Mouse (Mus musculus): ENCODE data around the gene Cdc42bpb.

The Cdc42bpb gene

GRCm38 (mm10) chr12:111377376-111377973 lies at the start of gene Cdc42bpb:
Gene Cdc42bpb (minus strand): TSS chr12:111377718.
- peak; percentile 91 for DNase-seq (ENCODE audit: low spot score)

GRCm38 (mm10) chr12:111425789-111426460 lies 48.4 kb upstream of the Cdc42bpb start:
- peak; percentile 98 for DNase-seq (ENCODE audit: low spot score)

- peak; percentile 88 for DNase-seq (ENCODE audit: low spot score)
These were observed 47.7 kb upstream of the Cdc42bpb start for GRCm38 (mm10) chr12:111425258-111425657.

GRCm38 (mm10) chr12:111424547-111424946 lies 47.0 kb upstream of the Cdc42bpb start:
- no peak for DNase-seq (ENCODE audit: low spot score)

- DNase-seq (ENCODE audit: low spot score), result no peak
These were observed 46.1 kb upstream of the Cdc42bpb start for GRCm38 (mm10) chr12:111423570-111424129.

- DNase-seq (ENCODE audit: low spot score), result no peak
These were observed 45.3 kb upstream of the Cdc42bpb start for GRCm38 (mm10) chr12:111422852-111423251.

- no peak for DNase-seq (ENCODE audit: low spot score)
These were observed 43.6 kb upstream of the Cdc42bpb start for GRCm38 (mm10) chr12:111420946-111421709.

- DNase-seq (ENCODE audit: low spot score), result no peak
These were observed 42.4 kb upstream of the Cdc42bpb start for GRCm38 (mm10) chr12:111419918-111420317.

GRCm38 (mm10) chr12:111416921-111417779 lies 39.6 kb upstream of the Cdc42bpb start, which contains the start of gene Exoc3l4:
Gene Exoc3l4 (plus strand): TSS chr12:111417017.
- DNase-seq (ENCODE audit: low spot score), result no peak

GRCm38 (mm10) chr12:111413300-111413699 lies 35.8 kb upstream of the Cdc42bpb start:
- DNase-seq (ENCODE audit: low spot score), result peak; percentile 90

- no peak for DNase-seq (ENCODE audit: low spot score)
These were observed 35.2 kb upstream of the Cdc42bpb start for GRCm38 (mm10) chr12:111412581-111413284.

- DNase-seq (ENCODE audit: low spot score), result no peak
These were observed 34.3 kb upstream of the Cdc42bpb start for GRCm38 (mm10) chr12:111411631-111412355.

- DNase-seq (ENCODE audit: low spot score), result no peak
These were observed 32.1 kb upstream of the Cdc42bpb start for GRCm38 (mm10) chr12:111409583-111409982.

GRCm38 (mm10) chr12:111406622-111407021 lies 29.1 kb upstream of the Cdc42bpb start, which contains the start of gene Lbhd2:
Gene Lbhd2 (plus strand): TSS chr12:111406809.
- no peak for DNase-seq (ENCODE audit: low spot score)

GRCm38 (mm10) chr12:111404880-111405279 lies 27.4 kb upstream of the Cdc42bpb start:
- no peak for DNase-seq (ENCODE audit: low spot score)

- peak; percentile 76 for DNase-seq (ENCODE audit: low spot score)
These were observed 24.1 kb upstream of the Cdc42bpb start for GRCm38 (mm10) chr12:111401454-111402184.

GRCm38 (mm10) chr12:111396997-111397396 lies 19.5 kb upstream of the Cdc42bpb start:
- DNase-seq (ENCODE audit: low spot score), result no peak

GRCm38 (mm10) chr12:111394008-111394407 lies 16.5 kb upstream of the Cdc42bpb start:
- no peak for DNase-seq (ENCODE audit: low spot score)

GRCm38 (mm10) chr12:111387146-111387545 lies 9.6 kb upstream of the Cdc42bpb start:
- DNase-seq (ENCODE audit: low spot score), result no peak

Data from urinary bladder, postnatal 25 days (tissue).